Mouse (Mus musculus) adrenal gland, postnatal 25 days (tissue): ENCODE measurements around the gene Phf11c. TPM values are rescaled to one million over a fixed set of nuclear protein-coding genes. Genes with fewer than 3 reads are reported as not detected.
A peak's percentile ranks its signal among the peaks of the same experiment; 100 is the strongest.
"Not testable (repeated sequence)": the region's sequence is repeated elsewhere in the genome, so short reads cannot be mapped to it uniquely, and the experiment has no call there.

Experiments used
- DNase-seq: peaks from one replicate; pipeline ENCODE4 v3.0.0; 2021; ENCODE audit warnings: mixed read lengths
- long read RNA-seq: library from polyadenylated mRNA; stranded (forward); transcript quantifications from one replicate; pipeline ENCODE4 v2.0.0, GENCODE M21; 2021
- total RNA-seq: library from RNA; stranded (reverse); gene quantifications from 2 replicates; pipeline ENCODE4 v1.2.3, GENCODE M21; 2021

Phf11c gene
- 0.82 and 1.7 TPM in 2 replicates for total RNA-seq
- long read RNA-seq, partial matches to known transcripts: 1 of 1 reads
- long read RNA-seq, other reads (novel, unspliced or antisense): 0 of 1 reads

DNA sequence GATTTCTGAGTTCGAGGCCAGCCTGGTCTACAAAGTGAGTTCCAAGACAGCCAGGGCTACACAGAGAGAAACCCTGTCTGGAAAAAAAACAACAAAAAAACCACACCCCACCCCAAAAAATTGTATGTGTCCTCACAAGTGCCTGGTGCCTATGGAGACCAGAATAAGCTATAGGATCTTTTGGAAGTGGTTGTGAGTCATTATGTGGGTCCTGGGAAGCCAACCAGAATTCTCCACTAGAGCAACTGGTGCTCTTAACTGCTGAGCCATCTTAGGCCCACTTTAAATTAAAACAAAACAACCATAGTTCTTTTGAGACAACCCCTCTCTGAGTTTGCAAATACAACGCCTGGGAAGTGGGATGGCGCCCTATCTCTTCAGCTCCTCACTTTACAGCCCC lies at the start of gene Phf11c:
Phf11c (minus strand) TSS at position 101 of the 400 bp plus-strand sequence.
- no peak for DNase-seq

DNA sequence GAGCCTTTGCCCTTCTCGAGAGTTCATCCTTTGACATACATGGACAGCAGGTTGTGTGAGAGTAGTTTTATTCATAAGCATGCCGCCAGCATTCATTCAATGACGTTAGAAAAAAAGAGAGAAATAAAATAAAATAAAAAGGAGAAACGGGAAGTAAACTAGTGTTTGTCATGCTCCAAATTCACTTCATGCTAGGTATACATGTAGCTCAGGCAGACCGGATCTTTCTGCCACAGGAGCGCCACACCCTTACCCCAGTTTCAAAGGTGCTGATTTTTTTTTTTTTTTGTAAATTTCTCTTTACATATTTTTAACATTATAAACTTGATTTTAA lies 46.3 kb upstream of the Phf11c start:
- no peak for DNase-seq

DNA sequence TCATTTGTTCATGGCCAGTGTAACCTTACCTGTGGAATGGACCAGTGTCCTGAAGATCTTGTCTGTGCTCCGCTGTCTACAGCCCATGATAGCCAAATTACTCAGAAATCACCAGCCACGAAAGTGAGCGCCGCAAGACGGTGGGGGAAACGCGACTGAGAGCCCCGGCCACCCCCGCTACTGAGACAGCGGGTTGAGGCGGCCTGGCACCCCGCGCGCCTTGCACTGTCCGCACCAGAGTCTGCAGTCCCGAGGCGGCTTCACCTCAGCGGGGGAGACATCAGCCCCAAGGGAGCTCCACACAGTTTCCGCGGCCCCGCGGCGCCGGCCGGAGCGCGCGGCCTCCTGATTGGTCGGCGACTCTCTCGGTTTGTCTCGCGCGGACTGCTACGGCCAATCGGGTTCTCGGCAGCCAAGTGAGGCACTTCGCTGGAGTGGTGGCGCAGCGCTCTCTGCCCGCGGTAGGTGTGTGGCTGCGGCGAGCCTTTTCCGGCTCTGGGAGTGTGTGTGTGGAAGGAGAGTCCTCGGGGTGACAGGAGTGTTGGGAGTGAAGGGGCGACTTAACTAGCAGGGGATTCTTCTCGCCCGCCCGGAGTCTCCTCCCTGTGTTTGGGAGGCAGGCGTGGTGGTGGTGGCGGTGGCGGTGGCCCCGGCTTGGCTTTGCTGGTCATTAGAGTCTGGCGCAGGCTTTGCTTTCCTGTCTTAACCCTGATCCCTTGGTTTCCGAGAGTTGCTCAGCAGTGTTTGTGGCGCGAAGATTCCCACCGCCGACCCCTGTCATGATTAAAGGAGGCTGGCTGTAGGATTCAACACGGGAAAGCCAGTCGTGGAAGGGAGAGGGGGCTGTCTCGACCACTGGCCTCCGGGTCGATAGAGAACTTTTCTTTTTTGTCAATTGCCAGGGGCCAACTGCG lies 45.6 kb upstream of the Phf11c start, which contains the start of the genes Setdb2 and Cab39l:
Setdb2 (minus strand) TSS at position 327 of the 914 bp plus-strand sequence.
Cab39l (plus strand) TSS at position 415 of the 914 bp plus-strand sequence.
- DNase-seq: peak; percentile 95

DNA sequence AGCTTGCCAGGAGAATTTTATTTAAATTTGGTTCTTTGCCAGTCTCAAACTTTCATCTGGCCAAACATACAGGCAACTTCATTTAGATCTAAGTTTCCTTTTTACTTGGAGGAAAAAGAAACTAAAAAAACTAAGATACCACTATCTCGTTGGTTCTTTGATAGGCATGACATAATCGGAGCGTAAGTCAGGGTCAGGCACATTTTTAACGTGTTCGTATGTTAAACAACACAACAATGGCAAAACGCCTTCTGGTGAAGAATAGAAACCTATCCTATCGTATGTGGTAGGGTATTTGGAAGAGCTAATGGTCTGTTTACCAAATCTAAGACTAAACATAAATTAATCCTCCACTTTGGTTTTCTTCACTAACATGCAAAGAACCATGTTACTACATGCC lies 44.9 kb upstream of the Phf11c start:
- no peak for DNase-seq

DNA sequence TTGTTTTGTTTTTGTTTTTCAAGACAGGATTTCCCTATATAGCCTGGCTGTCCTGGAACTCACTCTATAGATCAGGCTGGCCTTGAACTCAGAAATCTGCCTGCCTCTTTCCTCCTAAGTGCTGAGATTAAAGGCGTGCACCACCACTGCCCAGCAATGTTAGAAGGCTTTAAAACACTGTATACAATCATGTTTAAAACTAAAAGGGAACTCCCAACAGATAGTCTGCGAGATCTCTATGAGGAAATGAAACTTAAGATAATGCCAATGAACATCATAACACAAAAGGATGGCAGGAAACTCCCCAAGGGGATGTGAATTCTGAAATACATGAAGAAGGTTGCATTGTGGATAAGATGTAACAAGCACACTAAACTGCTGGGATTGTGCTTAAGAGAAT lies 43.3 kb upstream of the Phf11c start:
- DNase-seq: no peak

DNA sequence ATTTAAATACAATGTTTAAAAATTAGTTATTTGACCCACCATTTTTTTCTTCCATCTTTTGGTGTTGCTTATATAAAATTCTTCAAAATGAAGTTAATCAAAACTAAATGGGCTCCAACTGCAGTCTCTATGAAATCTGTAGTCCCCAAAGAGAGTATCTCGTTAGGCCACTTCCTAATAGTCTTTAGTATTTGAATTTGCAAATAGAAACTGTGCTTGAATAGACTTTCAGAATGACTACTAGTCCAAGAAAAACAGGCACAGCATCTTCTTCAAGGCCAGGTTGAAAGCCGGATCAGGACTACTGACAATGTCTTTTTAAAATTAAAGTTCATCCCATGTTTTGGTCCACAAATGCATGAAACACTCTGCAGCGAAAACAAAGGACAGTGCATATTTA lies 42.2 kb upstream of the Phf11c start:
- DNase-seq: no peak

DNA sequence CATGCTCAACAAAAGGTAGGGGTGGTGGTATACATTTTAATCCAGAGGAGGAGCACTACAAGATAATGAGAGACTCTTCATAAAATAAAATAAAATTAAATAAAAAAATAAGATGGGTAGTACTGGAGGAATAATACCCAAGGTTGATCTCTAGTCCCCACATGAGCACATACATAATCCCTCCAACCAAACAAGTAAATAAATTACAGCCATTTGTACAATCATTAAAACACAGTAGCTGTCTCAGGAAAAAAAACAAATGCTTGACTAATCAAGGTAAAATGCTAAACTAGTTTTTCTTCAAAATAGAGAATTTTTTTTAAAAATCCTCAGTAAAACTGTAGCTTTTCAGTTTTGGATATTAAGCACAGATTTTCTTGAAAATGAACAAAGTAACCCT lies 40.0 kb upstream of the Phf11c start:
- no peak for DNase-seq

DNA sequence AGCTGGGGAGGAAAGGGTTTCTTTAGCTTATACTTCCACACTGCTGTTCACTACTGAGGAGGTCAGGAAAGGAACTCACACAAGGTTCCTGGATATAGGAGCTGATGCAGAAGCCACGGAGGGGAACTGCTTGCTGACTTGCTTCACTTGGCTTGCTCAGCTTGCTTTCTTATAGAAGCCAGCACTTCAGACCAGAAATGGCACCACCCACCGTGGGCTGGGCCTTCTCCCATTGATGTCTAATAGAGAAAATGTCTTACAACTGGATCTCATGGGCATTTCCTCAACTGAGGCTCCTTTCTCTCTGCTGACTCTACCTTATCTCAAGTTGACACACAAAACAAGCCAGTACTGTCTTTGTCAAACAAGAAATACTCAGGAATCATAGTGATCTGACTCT lies 38.7 kb upstream of the Phf11c start:
- no peak for DNase-seq

DNA sequence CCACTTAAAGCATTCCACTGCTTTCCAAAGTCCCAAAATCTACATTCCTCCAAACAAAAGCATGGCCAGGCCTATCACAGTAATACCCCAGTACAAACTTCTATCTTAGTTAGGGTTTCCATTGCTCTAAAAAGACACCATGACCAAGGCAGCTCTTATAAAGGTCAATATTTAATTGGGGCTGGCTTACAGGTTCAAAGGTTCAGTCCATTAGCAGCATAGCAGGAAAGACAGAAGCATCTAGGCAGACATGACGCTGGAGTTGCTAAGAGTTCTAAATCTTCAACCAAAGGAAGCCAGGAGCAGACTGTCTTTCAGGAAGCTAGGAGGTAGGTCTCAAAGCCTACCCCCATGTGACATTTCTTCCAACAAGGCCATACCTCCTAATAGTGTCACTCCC lies 35.4 kb upstream of the Phf11c start:
- no peak for DNase-seq

DNA sequence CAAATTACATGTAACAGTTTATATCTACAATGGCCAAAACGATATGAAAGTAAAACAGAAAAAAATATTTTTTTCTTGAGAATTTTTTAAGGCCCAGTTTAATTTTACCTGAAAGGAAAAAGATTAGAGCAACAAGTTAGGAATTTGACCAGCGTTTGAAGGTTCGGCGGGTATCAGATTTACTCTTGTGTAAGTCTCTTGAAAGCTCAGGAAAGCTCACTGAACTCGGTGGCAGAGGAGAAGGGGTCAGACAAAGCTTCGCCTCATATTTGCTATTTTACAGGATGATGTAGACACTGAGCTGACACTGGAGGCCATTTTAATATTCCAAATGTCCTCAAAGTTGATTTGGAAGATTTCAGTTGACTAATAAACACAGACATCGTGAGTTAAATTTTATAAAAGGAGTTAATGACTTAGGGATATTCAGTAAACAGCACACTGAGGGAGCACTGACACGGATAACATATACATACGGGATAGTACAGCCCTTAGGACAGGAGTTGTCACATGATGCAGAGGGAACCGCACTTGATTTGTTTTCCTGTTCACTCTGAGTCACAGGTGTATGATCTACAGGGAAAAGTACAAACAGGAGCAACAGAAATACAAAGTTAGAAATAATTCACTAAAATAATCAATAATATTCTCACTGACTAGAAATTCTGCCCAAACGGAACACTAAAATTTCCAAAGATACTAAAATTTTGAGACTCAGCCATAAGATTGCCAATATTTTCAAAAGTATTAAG lies 27.9 kb upstream of the Phf11c start:
- DNase-seq: no peak

DNA sequence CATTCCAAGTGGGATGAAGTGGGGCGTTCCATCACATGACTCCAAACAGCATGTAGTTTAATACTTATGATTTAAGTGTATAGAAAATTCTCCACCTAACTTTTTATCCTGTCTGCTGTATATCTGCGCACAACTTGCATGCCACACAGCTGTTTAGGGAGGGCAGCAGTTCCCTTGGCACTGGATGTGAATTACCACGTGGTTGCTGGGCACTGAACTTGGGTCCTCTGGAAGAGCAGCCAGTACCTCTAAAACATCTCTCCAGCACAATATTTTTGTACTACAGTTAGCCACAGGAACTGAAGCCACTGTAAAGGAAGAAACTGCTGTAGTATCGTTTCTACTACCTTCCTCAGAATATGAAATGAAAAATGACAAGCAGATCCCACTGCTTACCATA lies 23.0 kb upstream of the Phf11c start:
- no peak for DNase-seq

DNA sequence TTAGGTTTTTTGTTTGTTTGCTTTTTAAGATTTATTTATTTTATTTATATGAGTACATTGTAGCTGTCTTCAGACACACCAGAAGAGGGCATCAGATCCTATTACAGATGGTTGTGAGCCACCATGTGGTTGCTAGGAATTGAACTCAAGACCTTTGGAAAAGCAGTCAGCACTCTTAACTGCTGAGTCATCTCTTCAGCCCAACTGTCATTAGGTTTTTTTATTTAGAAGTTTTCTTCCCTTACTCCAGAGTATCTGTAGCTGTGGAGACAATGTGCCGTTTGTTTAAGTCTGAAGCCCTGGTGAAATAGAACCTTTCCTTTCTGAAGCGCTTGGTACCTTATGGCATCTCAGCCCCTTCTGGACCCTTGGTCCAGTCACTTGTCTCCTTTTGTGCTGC lies 19.8 kb upstream of the Phf11c start:
- DNase-seq: not testable (repeated sequence)

DNA sequence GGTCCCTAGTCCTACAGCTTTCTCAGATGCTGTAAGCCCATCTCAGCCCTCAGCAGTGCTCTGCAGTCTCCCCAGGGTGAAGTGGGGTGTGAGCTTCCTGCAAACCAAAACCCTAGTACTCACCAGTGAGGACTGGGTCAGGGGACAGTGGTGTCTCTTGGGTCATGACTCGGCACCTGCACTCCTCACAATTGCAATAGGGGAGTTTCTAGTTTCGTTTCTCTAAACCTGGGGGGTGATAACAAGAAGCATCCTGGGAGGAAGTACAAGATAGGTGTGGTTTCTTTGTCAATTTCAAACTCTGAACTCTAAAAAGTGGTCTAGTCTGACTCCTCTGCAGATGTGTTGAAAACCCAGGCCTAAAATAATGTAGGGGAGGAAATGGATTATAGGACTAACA lies 1.8 kb upstream of the Phf11c start:
- DNase-seq: no peak

DNA sequence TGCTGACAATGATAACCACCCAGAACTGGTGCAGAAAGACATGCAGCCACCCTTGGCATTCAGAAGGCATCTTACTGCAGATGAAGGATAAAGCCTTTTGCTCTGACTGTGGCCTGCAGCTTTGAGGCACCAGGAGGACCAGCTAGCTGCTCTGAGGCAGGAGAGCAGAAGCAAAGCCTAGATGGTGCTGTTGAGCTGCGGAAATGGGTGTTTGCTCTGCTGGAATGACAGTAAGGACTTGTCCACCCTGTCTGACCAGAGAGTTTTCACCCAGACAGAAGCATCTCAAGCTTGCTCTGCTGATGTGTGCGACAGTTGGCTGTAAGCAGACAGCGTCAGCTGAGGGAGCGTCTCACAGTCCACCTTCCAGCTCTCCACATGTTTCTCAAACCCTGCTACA lies 5.0 kb downstream of the Phf11c start:
- not testable (repeated sequence) for DNase-seq

DNA sequence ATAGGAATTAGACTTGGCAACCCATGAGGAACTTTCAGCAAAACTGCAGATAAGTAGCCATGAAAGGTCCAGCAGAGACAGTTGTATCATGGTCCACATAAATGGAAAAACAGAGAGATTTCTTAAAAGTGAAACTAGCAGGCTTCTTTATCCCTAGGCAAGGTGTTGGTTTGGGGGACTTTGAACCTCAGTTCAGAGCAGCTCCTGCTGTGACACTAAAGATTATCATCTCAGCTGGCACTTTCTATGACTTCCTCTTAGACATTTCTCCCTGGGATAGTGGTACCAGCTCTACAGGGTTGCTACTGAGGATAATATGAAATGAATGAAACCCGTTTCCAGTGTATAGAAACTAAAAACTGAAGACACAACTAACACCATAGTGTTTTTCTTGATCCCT lies 5.6 kb downstream of the Phf11c start:
- DNase-seq: no peak

DNA sequence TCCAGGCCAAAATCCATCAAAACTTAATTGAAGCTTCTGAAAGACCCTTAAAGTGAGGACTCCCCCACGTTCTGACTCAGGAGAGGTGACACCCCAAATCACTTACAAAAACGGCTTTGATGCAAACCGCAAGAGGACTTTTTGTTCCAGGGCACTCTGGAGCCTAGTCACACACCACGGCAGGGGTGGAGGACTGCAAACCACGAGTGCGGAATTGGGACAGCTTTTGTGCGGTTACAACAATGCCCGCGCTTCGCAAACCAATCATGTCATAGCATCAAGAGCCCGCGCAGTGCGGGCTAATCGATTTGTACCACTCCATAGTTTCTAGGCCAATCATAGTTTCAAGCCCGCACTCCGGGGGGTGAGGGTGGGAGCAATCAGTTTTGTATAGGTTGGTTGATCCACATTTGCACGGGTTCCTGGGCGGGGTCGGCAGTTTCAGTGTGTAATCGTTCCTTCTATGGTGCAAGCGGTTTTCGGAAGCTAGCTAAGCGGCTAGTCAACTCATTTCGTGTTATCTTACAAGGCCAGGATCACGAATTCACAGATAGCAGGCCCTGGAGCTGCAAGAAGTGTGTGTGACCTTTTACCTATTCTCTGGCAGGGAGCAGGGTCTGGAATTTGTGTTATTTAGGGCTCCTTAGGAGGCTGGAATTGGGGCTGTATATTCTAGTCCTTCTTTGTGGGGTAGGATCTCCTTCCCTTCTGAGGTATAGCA lies 24.7 kb downstream of the Phf11c start:
- DNase-seq: no peak

DNA sequence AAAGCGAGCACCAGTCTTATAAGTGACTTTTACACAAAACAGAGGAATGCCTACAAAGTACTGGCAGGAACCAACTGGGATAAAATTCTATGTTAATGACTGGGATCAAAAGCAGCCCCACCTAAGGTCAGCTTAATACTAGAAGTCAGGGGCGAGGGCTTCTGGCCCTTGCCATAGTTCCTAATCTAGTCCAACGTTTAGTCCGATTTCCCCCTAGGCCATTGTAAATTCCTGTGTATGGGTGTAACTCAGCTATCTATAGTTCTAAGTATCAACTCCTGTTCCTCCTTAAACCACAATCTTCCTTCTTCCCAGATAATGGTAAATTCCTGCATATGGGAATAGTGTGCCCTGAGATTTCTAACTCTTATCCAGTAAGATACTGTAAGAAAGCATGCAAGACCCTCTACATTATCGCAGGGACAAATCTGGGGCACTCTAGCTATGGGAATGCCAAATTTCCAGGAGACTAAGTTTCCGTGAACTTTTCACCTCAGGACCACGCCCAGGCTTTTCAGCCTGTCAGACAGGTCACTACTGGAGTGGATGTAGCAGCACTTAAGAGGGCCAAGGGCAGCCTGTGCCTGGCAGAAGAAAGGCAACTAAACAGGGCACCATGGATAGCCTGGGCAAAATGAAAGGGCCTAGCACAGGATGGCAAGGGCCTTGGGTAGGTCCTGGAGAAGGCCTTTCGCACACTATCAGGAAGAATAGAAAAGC lies 28.6 kb downstream of the Phf11c start:
- DNase-seq: no peak

DNA sequence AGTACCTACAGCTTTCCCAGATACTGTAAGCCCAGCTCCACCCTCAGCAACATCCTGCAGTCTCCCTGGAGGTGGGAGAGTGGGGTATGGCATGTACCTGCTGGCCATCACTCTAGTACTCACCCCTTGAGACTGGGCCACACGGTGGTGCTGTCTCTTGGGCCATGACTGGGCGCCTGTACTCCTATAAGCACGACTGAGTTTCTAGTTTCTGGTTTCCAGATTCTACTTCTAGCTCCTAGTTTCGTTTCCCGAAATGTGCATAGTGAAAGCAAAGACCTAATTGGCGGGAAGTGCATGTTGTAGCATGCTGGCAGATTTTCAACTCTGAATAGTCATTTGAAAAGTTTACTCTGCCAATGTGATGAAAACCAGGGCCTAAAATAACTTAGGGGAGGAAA lies 29.9 kb downstream of the Phf11c start, which contains the start of gene Phf11d:
Phf11d (minus strand) TSS at position 227 of the 401 bp plus-strand sequence.
- peak; percentile 8 for DNase-seq

DNA sequence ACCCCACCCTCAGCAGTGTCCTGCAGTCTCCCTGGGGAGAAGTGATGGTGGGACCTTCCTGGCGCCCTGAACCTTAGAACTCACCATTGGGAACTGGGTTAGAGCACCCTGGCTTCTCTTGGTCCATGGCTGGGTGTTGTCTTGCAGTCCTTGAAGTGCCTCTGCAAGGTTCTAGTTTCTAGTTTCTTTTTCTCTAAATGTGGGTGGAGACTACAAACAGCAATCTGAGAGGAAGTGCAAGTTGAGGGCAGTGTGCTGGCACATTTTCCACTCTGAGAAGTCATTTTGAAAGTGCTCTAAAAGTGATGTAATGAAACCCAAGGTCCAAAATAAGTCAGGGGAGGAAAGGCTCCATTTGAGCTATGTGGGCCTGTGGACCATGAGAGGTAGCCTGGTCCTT lies 54.0 kb downstream of the Phf11c start, which contains the start of gene Phf11b:
Phf11b (minus strand) TSS at position 163 of the 400 bp plus-strand sequence.
- DNase-seq: not testable (repeated sequence)

DNA sequence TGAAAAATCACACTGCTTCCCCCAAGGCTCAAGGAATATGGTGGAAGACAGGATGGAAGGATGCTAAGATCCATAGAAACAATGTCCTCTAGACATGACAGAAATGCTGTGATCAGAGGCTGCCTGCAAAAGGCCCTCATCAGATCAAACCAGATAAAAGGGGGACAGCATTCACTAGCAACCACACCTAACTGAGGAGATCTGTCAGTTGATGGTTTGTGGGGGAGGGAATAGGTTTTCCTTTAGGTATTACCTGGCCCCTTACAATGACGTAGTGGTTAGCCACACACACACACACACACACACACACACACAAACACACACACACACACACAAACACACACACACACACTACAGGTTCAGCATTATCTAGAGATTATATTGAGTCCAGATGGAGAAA lies 55.6 kb downstream of the Phf11c start:
- DNase-seq: no peak

DNA sequence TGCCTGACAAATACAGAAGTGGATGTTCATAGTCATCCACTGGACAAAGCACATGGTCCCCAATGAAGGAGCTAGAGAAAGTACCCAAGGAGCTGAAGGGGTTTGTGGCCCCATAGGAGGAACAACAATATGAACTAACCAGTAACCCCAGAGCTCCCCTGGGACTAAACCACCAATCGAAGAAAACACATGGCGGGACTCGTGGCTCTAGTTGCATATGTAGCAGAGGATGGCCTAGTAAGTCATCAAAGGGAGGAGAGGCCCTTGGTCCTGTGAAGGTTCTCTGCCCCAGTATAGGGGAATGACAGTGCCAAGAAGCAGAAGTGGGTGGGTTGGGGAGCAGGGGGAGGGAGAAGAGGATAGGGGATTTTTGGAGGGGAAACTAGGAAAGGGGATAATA lies 59.1 kb downstream of the Phf11c start:
- DNase-seq: not testable (repeated sequence)
